In the genomic region with DNA sequence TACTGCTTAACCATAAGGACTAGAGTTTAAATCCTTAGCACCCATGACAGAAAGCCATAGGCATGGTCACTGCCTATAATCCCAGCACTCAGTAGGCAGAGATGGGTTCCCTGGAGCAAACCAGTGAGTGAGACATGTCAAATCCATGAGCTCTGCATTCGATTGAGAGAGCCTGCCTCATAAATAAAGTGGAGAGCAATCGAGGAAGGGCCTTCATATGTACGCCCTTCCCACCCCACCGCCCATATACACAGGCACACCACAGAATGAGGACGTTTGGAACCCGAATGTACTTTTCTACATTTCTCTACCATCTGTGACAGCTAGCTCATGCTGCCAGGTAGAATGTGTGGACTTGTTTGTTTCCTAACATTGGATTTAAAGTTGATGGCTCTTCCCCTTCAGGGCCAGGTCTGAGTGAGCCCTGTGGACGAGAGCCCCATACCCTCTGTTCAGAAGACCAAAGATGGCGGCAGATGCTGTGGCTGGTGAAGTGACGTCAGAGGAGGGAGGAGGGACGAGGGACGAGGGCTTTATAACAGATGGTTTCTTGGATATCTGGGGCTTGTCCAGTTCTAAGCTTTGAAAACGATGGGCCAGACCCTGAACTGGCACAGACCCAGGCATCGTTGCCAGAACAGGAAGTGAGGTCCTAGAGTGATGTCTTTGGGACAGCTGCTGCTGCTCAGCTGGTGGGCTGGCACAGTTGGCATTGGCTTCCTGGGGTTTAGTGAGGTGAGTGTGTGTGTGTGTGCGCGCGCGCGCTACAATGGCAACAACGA, we compare ENCODE assay signal across 10 mouse cellular contexts. TPM values are rescaled to one million over a fixed set of nuclear protein-coding genes. Genes with fewer than 3 reads are reported as not detected.
DNase-seq lines count a peak whose midpoint lies in the region; ATAC-seq and TF ChIP-seq lines count a peak whose summit lies in the region.
"Had no signal": no experiment of that assay in that cellular context is flagged by ENCODE, and none has a peak within 500 bp of the region (broad histone marks: within the 10 kb centered on the region; RNA-seq: fewer than 3 reads in every experiment).

No protein-coding gene starts in this region.

- peak; percentile 60 for ATAC-seq in hindbrain, embryonic 14.5 days (ENCODE audit: low FRiP score)
- no peak for ATAC-seq in hindbrain, embryonic 12.5 days (ENCODE audit: low FRiP score)
- peak; percentile 84 for ATAC-seq in hindbrain, postnatal 0 days
- no peak for ATAC-seq in kidney, embryonic 15.5 days (replicated peaks; ENCODE audit: low FRiP score)

- no peak overlapping the region for H3K9ac ChIP-seq in hindbrain, embryonic 14.5 days
- no peak overlapping the region for H3K9ac ChIP-seq in hindbrain, embryonic 12.5 days
- no peak overlapping the region for H3K9ac ChIP-seq in hindbrain, postnatal 0 days (replicated peaks; ENCODE audit: low read length)
- H3K9ac ChIP-seq in kidney, embryonic 15.5 days = no peak overlapping the region
- H3K9ac ChIP-seq: liver, embryonic 15.5 days had no signal

- TF ChIP-seq POLR2A in cerebellum, adult 2 months (IDR thresholded peaks at IDR 0.05; ENCODE audit: borderline replicate concordance, insufficient read depth, low read length) = no peak

- H3K79me2 ChIP-seq in C2C12 (ENCODE audit: control insufficient read depth, insufficient read depth) = peaks cover 67% of the 10 kb centered on the region

- DNase-seq in hindbrain, embryonic 14.5 days (ENCODE audit: low spot score) = peak; percentile 76
- peak; percentile 91 to 94 for DNase-seq in cerebellum, adult 2 months
- DNase-seq in hindbrain, postnatal 0 days (ENCODE audit: low spot score) = peak; percentile 88
- DNase-seq in urinary bladder, postnatal 10 days (ENCODE audit: low spot score) = no peak
- DNase-seq in adrenal gland, postnatal 10 days = no peak
- DNase-seq: heart, postnatal 36 days had no signal

- no peak overlapping the region for H3K4me3 ChIP-seq in hindbrain, embryonic 14.5 days (replicated peaks; ENCODE audit: low read length)
- H3K4me3 ChIP-seq in hindbrain, embryonic 12.5 days = no peak overlapping the region
- no peak overlapping the region for H3K4me3 ChIP-seq in C2C12 (ENCODE audit: insufficient read depth, poor library complexity, severe bottlenecking)
- H3K4me3 ChIP-seq in cerebellum, adult 2 months (replicated peaks; ENCODE audit: insufficient read depth, low read depth, low read length) = peak overlapping the region; percentile 11
- H3K4me3 ChIP-seq in hindbrain, postnatal 0 days (ENCODE audit: low read length) = no peak overlapping the region
- no peak overlapping the region for H3K4me3 ChIP-seq in kidney, embryonic 15.5 days (replicated peaks)
- H3K4me3 ChIP-seq: liver, embryonic 15.5 days had no signal

- H3ac ChIP-seq in C2C12 (ENCODE audit: control insufficient read depth, insufficient read length, low read depth) = no peak overlapping the region

- H3K36me3 ChIP-seq in hindbrain, embryonic 14.5 days (replicated peaks; ENCODE audit: control insufficient read depth, insufficient read depth) = no peaks in the 10 kb centered on the region
- no peaks in the 10 kb centered on the region for H3K36me3 ChIP-seq in hindbrain, embryonic 12.5 days
- no peaks in the 10 kb centered on the region for H3K36me3 ChIP-seq in C2C12 (ENCODE audit: control insufficient read depth, insufficient read depth)
- H3K36me3 ChIP-seq in hindbrain, postnatal 0 days (ENCODE audit: insufficient read depth, low read length) = no peaks in the 10 kb centered on the region
- H3K36me3 ChIP-seq in kidney, embryonic 15.5 days = no peaks in the 10 kb centered on the region
- H3K36me3 ChIP-seq: liver, embryonic 15.5 days had no signal

- peaks cover 19% of the 10 kb centered on the region for H3K4me1 ChIP-seq in hindbrain, embryonic 14.5 days (replicated peaks; ENCODE audit: control insufficient read depth, insufficient read depth, low read length)
- H3K4me1 ChIP-seq in hindbrain, embryonic 12.5 days = peaks cover 47% of the 10 kb centered on the region
- H3K4me1 ChIP-seq in cerebellum, adult 2 months (ENCODE audit: control insufficient read depth, insufficient read depth, low read length) = peaks cover 52% of the 10 kb centered on the region
- H3K4me1 ChIP-seq in hindbrain, postnatal 0 days (ENCODE audit: insufficient read depth, low read length) = peaks cover 14% of the 10 kb centered on the region; the same call in 1 of the 2 replicates
- peaks cover 41% of the 10 kb centered on the region for H3K4me1 ChIP-seq in kidney, embryonic 15.5 days
- H3K4me1 ChIP-seq: liver, embryonic 15.5 days had no signal

- H3K9me3 ChIP-seq in hindbrain, embryonic 14.5 days (ENCODE audit: control insufficient read depth, low read length) = no peaks in the 10 kb centered on the region
- no peaks in the 10 kb centered on the region for H3K9me3 ChIP-seq in hindbrain, embryonic 12.5 days (replicated peaks)
- H3K9me3 ChIP-seq in hindbrain, postnatal 0 days (ENCODE audit: low read length) = no peaks in the 10 kb centered on the region
- H3K9me3 ChIP-seq in kidney, embryonic 15.5 days (replicated peaks) = no peaks in the 10 kb centered on the region
- H3K9me3 ChIP-seq: liver, embryonic 15.5 days had no signal

- WGBS in hindbrain, embryonic 14.5 days = 82% methylated on average over 19 of the region's 19 CpGs
- WGBS in hindbrain, embryonic 12.5 days = 84% methylated on average over 19 of the region's 19 CpGs
- WGBS in cerebellum, adult 2 months = 10% methylated on average over 19 of the region's 19 CpGs
- 53% methylated on average over 19 of the region's 19 CpGs for WGBS in hindbrain, postnatal 0 days
- WGBS in kidney, embryonic 15.5 days = 82% methylated on average over 19 of the region's 19 CpGs

- H3K4me2 ChIP-seq in hindbrain, embryonic 14.5 days (replicated peaks) = no peak overlapping the region
- no peak overlapping the region for H3K4me2 ChIP-seq in hindbrain, embryonic 12.5 days (replicated peaks)
- H3K4me2 ChIP-seq in hindbrain, postnatal 0 days (ENCODE audit: low read depth, low read length) = peak overlapping the region; percentile 35
- H3K4me2 ChIP-seq in kidney, embryonic 15.5 days = no peak overlapping the region
- H3K4me2 ChIP-seq: liver, embryonic 15.5 days had no signal

- peaks cover 20% of the 10 kb centered on the region for H3K79me3 ChIP-seq in C2C12 (ENCODE audit: low read depth)

- H3K27me3 ChIP-seq in hindbrain, embryonic 14.5 days (ENCODE audit: control insufficient read depth, insufficient read depth, low read length) = no peaks in the 10 kb centered on the region
- no peaks in the 10 kb centered on the region for H3K27me3 ChIP-seq in hindbrain, embryonic 12.5 days
- no peaks in the 10 kb centered on the region for H3K27me3 ChIP-seq in C2C12 (ENCODE audit: control insufficient read depth, insufficient read depth, insufficient read length)
- H3K27me3 ChIP-seq in cerebellum, adult 2 months (ENCODE audit: control insufficient read depth, insufficient read depth, low read length) = no peaks in the 10 kb centered on the region
- no peaks in the 10 kb centered on the region for H3K27me3 ChIP-seq in hindbrain, postnatal 0 days (ENCODE audit: insufficient read depth, low read length)
- H3K27me3 ChIP-seq in kidney, embryonic 15.5 days = no peaks in the 10 kb centered on the region
- H3K27me3 ChIP-seq: liver, embryonic 15.5 days had no signal

- H3K27ac ChIP-seq in hindbrain, embryonic 14.5 days = no peak overlapping the region
- no peak overlapping the region for H3K27ac ChIP-seq in hindbrain, embryonic 12.5 days
- peak overlapping the region; percentile 83 for H3K27ac ChIP-seq in cerebellum, adult 2 months (ENCODE audit: insufficient read depth, low read length)
- H3K27ac ChIP-seq in hindbrain, postnatal 0 days = peak overlapping the region; percentile 64
- H3K27ac ChIP-seq in kidney, embryonic 15.5 days = no peak overlapping the region
- H3K27ac ChIP-seq: liver, embryonic 15.5 days had no signal

- TF ChIP-seq CTCF in C2C12 (IDR thresholded peaks at IDR 0.05; ENCODE audit: control insufficient read depth, insufficient read depth, insufficient read length) = no peak
- no peak for TF ChIP-seq CTCF in cerebellum, adult 2 months (IDR thresholded peaks at IDR 0.05; ENCODE audit: borderline replicate concordance, insufficient read depth, low read depth, low read length)
- TF ChIP-seq CTCF in hindbrain, postnatal 0 days (IDR thresholded peaks at IDR 0.05; ENCODE audit: low read depth) = no peak

TF ChIP-seq in C2C12, 6 proteins besides CTCF, POLR2A, EP300 and RAD21:
- no peak for TF ChIP-seq MYOG (IDR thresholded peaks at IDR 0.05; ENCODE audit: control insufficient read depth, extremely low read depth, insufficient read length)
- TF ChIP-seq MYOD1 (IDR thresholded peaks at IDR 0.05; ENCODE audit: control insufficient read depth, insufficient read length, low read depth) = peak; percentile 8
TF ChIP-seq in C2C12: peak in this region for 1.

RNA-seq across cellular contexts. Expression of a gene that starts 42.1 kb away (rescaled TPM):
- 115 and 130 TPM in 2 replicates for polyA plus RNA-seq in hindbrain, embryonic 14.5 days (2014; fragmentation: Nextera tagmentation; extraction: Ambion mirVana)
- 74.6 and 77.8 TPM in 2 replicates for polyA plus RNA-seq in hindbrain, embryonic 12.5 days (2016; fragmentation: Nextera tagmentation; extraction: Ambion mirVana)
- 35.7 TPM for polyA plus RNA-seq in C2C12 (2012; fragmentation: generic; extraction: Trizol)
- polyA plus RNA-seq in cerebellum, adult 2 months (2012; rRNA removed) = 166 TPM in 2 replicates
- 135 and 144 TPM in 2 replicates for total RNA-seq in hindbrain, postnatal 0 days (2014; rRNA removed)
- 85.6 and 86.0 TPM in 2 replicates for polyA plus RNA-seq in hindbrain, postnatal 0 days (2015; fragmentation: Nextera tagmentation; extraction: Ambion mirVana)
- polyA plus RNA-seq in kidney, embryonic 15.5 days (2015; fragmentation: Nextera tagmentation; extraction: Ambion mirVana) = 26.3 and 28.9 TPM in 2 replicates
- total RNA-seq in adrenal gland, postnatal 10 days (2021) = 10 to 100 TPM; 30.0 to 30.8 TPM

Comparison
In these comparisons a context has a peak if more than half of its experiments do, and no peak if none do; other contexts are left out.
1. ATAC-seq: peak in hindbrain, embryonic 14.5 days (single experiment) and hindbrain, postnatal 0 days (single experiment); none in hindbrain, embryonic 12.5 days (single experiment) and kidney, embryonic 15.5 days (single experiment).
2. H3K27ac ChIP-seq: peak in cerebellum, adult 2 months (single experiment) and hindbrain, postnatal 0 days (single experiment); none in hindbrain, embryonic 14.5 days (single experiment), hindbrain, embryonic 12.5 days (single experiment) and kidney, embryonic 15.5 days (single experiment).
3. DNase-seq: peak in hindbrain, embryonic 14.5 days (single experiment), cerebellum, adult 2 months (2 of 2) and hindbrain, postnatal 0 days (single experiment); none in urinary bladder, postnatal 10 days (single experiment) and adrenal gland, postnatal 10 days (single experiment).